Mouse (Mus musculus) MN1 (cell line): Measurements from ENCODE around the gene Atp5e.
A peak's percentile ranks its signal among the peaks of the same experiment; 100 is the strongest.

Source experiments
- DNase-seq: peaks from one replicate; pipeline ENCODE4 v3.0.0-alpha.2; 2016; ENCODE audit warnings: low spot score

The Atp5e gene

GRCm38 (mm10) chr2:174446905-174447304 lies 17.0 kb downstream of the Atp5e start:
- no peak for DNase-seq

- no peak for DNase-seq
Observed at GRCm38 (mm10) chr2:174446492-174446891, 17.4 kb downstream of the Atp5e start.

DNA sequence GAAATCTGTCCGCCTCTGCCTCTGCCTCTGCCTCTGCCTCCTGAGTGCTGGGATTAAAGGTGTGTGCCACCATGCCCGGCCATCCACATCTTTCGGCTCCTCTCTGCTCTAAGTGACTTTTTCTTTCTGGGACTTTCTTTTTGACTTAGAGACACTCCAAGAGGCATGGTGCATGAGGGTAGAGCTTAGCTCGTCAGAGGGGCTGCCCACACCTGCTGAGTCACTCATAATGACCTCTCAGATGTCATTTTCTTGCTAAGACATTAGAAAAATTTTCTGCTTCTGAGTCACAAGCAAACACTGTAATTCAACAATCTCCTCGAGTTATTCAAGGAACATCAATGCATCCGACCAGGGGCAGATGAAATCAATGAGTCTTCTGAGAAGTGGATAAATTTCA lies 18.9 kb downstream of the Atp5e start:
- DNase-seq, result no peak

DNA sequence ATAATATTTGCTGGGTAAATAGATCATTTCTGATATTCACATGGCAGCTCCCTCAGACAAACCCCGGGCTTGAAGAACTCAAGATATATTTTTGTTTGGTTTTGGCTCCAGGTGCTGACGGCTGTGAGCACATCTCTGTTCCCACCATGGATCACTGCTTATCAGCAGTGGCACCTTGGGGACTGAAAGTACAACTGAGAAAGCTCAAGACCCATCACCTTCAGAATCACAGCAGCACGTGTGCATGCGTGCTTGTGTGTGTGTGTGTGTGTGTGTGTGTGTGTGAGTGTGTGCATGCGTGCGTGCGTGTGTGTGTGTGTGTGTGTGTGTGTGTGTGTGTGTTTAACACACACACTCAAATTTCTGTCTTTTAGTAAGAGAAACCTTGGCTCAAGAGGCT lies 19.5 kb downstream of the Atp5e start:
- DNase-seq, result no peak

DNA sequence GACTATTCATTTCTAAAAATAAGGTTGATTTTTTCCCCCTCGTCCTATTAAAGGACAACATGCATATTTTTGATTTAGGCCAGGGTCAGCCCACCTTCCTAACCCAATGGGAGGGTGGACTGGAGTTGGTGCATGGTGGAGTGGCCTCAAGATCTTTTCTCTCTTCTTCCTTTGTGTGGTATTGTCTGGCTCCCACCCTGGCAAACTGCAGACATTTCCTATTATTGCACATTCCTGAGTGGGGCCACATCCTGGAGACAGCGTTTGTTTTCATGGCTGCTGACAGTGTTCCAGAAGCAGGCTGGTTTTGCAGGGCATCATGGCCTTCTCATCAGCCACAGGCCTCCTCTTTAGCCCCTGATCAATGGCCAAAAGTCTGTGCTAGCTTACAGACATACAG lies 20.9 kb downstream of the Atp5e start:
- no peak for DNase-seq

- DNase-seq, result no peak
Observed at GRCm38 (mm10) chr2:174442460-174442859, 21.4 kb downstream of the Atp5e start.

DNA sequence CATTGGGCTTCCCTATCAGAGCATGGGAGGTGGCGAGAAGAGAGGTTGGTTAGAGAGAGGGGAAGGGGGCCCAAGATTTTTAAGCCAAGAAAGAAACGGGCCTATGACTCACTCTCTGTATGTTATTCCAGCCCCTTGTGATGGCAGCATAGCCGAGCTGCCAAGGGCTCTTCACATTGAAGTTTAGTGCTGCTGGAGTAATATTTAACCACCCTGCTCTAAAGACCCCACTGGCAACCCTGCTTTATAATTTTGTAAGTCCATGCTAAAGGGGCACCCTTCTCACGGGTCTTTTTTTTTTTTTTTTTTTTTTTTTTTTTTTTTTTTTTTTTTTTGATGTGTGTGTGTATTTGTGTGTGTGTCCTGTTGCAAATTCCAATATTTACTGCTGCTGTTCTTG lies 22.0 kb downstream of the Atp5e start:
- no peak for DNase-seq

- DNase-seq, result no peak
Observed at GRCm38 (mm10) chr2:174439961-174440360, 23.9 kb downstream of the Atp5e start.

DNA sequence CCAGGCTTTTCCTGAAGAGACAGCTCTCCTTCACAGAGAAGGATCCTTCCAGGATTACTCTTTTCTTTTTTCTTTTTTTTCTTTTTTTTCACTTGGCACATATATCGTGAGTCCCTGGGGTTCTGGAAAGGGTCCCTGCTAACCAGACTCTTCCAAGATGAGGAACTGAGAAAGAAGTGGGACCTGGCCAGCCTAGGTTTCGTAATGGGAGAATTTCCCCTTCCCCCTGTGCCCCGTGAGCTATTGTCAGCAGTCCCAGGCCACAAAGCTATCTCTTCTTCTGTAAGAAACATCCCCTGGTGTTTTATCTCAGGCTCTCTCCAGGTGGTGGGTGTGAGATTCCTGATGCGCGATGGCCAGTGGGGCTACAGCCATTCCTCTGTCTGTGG lies 24.5 kb downstream of the Atp5e start:
- DNase-seq, result no peak

GRCm38 (mm10) chr2:174438737-174439449 lies 25.0 kb downstream of the Atp5e start, which contains the start of gene Ctsz:
Ctsz (minus strand) TSS chr2:174439039.
- DNase-seq, result peak; percentile 58

- DNase-seq, result no peak
Observed at GRCm38 (mm10) chr2:174438181-174438580, 25.7 kb downstream of the Atp5e start.

- no peak for DNase-seq
Observed at GRCm38 (mm10) chr2:174437697-174437982, 26.3 kb downstream of the Atp5e start.

- DNase-seq, result no peak
Observed at GRCm38 (mm10) chr2:174436916-174437696, 26.8 kb downstream of the Atp5e start.

- no peak for DNase-seq
Observed at GRCm38 (mm10) chr2:174436076-174436701, 27.7 kb downstream of the Atp5e start.

- no peak for DNase-seq
Observed at GRCm38 (mm10) chr2:174434943-174435342, 29.0 kb downstream of the Atp5e start.

DNA sequence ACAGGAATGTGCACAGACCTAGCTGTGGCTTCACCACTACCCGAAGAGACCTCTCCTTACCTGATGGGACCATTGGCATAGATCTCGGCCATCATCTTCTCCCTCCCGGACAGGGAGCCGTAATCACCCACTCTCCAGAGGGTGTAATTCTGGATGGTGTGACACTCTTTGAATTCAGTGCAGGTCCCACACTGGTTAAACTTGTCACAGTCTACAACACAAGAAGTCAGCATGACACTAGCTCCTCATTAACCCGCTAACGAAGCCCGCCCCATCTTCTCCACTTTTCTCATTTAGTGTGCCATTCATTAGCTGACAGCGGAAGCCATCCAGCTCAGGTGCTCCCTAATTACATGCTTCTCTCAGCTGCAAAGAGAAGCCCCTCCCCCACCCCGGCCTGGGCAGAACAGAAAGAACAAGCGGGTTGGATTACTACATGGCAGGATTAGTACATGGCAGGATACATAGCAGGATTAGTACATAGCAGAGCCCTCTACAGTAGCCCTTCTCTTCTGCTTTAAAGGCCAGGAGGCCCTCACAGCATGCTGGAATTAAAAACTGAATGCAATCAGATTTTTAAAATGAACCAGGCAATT lies 34.8 kb downstream of the Atp5e start:
- DNase-seq, result no peak

DNA sequence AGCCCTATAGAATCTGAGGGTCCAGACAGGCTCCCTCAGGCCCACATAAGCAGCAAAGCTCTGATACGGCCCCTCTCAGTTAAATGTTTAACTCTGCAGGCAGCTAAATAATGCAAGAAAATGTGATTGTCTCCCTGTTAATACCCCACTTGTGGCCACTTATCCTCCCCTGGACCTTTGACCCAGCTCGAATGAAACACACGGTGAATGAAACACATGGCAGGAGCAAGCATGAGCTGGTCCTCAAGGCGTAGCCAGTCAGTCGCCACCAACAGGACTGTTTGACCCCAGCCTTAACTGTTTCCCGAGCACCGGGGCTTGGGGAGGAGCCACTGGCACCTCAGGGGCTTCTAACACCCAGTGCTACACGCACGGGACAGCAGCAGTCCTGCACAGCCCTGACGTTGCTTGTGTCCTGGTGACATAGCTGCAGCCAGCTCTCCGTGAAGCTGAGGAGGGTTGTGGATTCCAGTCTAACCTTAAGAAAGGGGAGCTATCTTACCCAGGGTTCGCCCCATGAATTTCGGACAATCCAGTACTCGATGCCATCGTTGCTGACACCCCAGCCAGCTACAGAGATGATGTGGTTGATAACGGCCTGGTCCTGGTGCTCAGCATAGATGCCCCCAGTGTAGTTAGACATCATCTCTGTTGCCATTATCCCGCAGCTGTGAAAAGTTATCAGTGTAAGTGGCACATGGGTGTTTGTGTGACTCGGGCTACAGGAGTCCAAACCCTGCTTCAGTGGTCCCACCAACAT lies 35.6 kb downstream of the Atp5e start:
- DNase-seq, result no peak

- DNase-seq, result no peak
Observed at GRCm38 (mm10) chr2:174426856-174427255, 37.0 kb downstream of the Atp5e start.

- DNase-seq, result no peak
Observed at GRCm38 (mm10) chr2:174424301-174425085, 39.4 kb downstream of the Atp5e start.

DNA sequence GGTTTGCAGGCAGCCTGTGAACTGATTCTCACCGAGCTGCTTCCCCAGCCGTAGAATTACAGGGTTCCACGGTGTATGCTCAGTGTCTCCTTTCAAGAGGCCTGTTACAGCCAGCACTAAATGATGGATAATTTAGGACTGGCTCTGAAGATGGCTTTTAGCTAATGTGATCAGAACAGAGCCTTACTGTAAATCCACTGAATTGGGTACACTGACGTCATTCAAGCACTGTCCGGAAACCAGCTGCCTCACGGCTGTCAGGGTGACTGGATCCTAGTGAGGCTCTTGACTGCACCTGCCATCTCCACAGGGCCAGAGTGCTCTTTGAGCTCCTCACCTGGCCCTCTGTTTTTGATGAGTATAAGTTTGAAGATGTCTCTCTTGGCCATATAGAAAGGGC lies 42.8 kb downstream of the Atp5e start:
- peak; percentile 86 for DNase-seq

GRCm38 (mm10) chr2:174415731-174416310 lies 48.1 kb downstream of the Atp5e start, which contains the start of gene Nelfcd:
Nelfcd (plus strand) TSS chr2:174415804.
- peak; percentile 96 for DNase-seq
